Mouse (Mus musculus) neural tube, embryonic 14.5 days (tissue): ENCODE measurements around the gene Mier2. TPM values are rescaled to one million over a fixed set of nuclear protein-coding genes. Genes with fewer than 3 reads are reported as not detected.

Experiments
- ATAC-seq: fragments of 200-750 bp; cut with Nextera tagmentation; 2 replicates; pipeline ENCODE4 v1.8.0; 2017; ENCODE audit warnings: low read depth, mild to moderate bottlenecking, moderate TSS enrichment, moderate library complexity
- H3K27ac ChIP-seq: fragments of 300-500 bp; sonication (generic); 2 replicates; pipeline ENCODE4 v1.5.1; 2014; ENCODE audit warnings: low read depth, mild to moderate bottlenecking, control low read depth, low read length, moderate library complexity, mixed read lengths
- H3K27me3 ChIP-seq: fragments of 300-500 bp; sonication (generic); 2 replicates; pipeline ENCODE4 v1.6.1; 2014; ENCODE audit warnings: low read length; ENCODE audit not compliant: control insufficient read depth, insufficient read depth
- H3K36me3 ChIP-seq: fragments of 300-500 bp; sonication (generic); 2 replicates; pipeline ENCODE4 v1.6.1; 2014; ENCODE audit warnings: low read length, mixed read lengths; ENCODE audit not compliant: control insufficient read depth, insufficient read depth
- H3K4me1 ChIP-seq: fragments of 300-500 bp; sonication (generic); 2 replicates; pipeline ENCODE4 v1.6.1; 2014; ENCODE audit warnings: low read length; ENCODE audit not compliant: control insufficient read depth, insufficient read depth
- H3K4me2 ChIP-seq: fragments of 300-500 bp; sonication (generic); 2 replicates; pipeline ENCODE4 v1.6.1; 2014; ENCODE audit warnings: mild to moderate bottlenecking, low read depth, low read length, control low read depth
- H3K4me3 ChIP-seq: fragments of 300-500 bp; sonication (generic); 2 replicates; pipeline ENCODE4 v1.5.1; 2014; ENCODE audit warnings: low read depth, low read length, control low read depth, mixed read lengths
- H3K9ac ChIP-seq: fragments of 300-500 bp; sonication (generic); replicated peaks from 2 replicates; pipeline ENCODE4 v1.6.1; 2014; ENCODE audit warnings: low read depth, mild to moderate bottlenecking, control low read depth, low read length, mixed read lengths
- H3K9me3 ChIP-seq: fragments of 300-500 bp; sonication (generic); 2 replicates; pipeline ENCODE4 v1.6.1; 2016; ENCODE audit warnings: low read length; ENCODE audit not compliant: control insufficient read depth
- WGBS: fragments of 180-500 bp; shearing (Covaris S2); extraction: QIAGEN DNeasy Blood & Tissue Kit; methylation state at CpG from one replicate; pipeline ENCODE4 v1.1.7; 2014; 5-methylcytosine and 5-hydroxymethylcytosine counted together
- polyA plus RNA-seq: library from polyadenylated mRNA; unstranded; fragments of >200 nt; fragmentation: Nextera tagmentation; extraction: Ambion mirVana; gene quantifications from 2 replicates; pipeline ENCODE4 v1.2.1, GENCODE M21; 2014

Mier2 gene
- polyA plus RNA-seq = 54.2 and 59.9 TPM in 2 replicates

DNA sequence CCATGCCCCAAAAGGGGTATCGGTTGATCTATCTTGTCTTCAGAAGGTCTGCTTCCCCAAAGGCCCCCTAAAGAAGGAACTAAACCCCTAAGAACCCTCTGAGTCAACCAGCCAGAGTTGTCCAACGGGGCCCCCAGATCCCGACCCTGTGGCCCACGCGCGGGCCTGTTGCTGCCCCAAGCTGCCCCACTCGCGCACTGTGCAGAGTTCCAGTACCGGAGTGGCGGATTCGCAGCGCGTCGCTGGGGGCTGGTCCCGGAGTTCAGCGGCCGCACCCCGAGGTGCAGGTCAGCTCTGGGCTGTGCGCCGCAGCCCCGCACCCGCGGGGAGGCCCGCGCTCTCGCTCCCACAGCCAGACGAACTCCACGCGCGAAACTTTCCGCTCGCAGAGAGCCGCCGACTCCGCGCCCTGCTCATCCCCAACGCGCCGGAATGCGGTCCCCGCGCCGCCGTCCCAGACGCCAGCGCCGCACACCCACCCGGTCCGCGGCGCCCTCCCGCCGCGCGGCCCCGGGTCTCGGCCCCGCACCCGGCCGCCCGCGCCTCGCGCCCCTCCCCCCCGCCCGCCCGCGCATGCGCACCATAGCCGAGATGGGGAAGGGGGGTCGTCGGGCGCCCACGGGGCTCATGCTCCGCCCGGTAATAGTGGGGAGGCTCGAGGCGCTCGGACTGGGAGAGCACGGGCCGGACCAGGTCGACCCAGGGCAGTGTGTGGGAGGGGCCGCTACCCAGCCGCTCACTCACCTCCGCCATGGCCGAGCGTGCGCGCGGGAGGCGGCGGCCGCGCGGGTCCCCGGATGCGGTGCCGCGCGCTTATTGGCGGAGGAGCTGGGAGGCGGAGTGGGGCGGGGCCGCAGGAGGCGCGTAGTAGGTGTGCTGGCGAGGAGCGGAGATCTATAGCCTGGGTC, at the start of gene Mier2:
Gene Mier2, minus strand, starts transcription at position 870 of the 908 bp plus-strand sequence.
- Histone ChIP-seq H3K27me3 (no peaks in the 10 kb centered on the region), H3K4me2 (peak within 1 kb of the TSS; percentile 85), H3K27ac (peak within 1 kb of the TSS; percentile 55; the same call in 1 of the 2 replicates), H3K36me3 (peaks cover 9% of the 10 kb centered on the region; the same call in 1 of the 2 replicates), H3K9ac (peak within 1 kb of the TSS; percentile 89), H3K4me3 (peak within 1 kb of the TSS; percentile 83), H3K4me1 (peaks cover 13% of the 10 kb centered on the region), H3K9me3 (no peaks in the 10 kb centered on the region)
- peak; percentile 92 for ATAC-seq
- 1% methylated on average over 78 of the region's 108 CpGs for WGBS

DNA sequence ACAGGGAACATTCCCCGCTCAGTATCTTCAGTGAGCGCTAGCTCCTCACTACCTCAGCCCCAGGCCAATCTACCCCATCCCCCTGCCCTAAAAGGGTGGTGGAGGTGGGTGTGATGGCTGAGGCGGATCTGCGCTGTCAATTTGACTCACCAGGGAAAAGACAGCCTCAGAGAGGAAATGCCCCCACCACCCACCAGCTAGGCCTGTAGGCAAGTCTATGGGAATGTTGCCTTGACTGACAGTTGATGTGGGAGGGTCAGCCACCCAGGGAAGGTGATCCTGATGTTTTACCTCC, 42.9 kb upstream of the Mier2 start:
- no peaks in the 10 kb centered on the region for H3K9me3 ChIP-seq
- no peak for ATAC-seq

DNA sequence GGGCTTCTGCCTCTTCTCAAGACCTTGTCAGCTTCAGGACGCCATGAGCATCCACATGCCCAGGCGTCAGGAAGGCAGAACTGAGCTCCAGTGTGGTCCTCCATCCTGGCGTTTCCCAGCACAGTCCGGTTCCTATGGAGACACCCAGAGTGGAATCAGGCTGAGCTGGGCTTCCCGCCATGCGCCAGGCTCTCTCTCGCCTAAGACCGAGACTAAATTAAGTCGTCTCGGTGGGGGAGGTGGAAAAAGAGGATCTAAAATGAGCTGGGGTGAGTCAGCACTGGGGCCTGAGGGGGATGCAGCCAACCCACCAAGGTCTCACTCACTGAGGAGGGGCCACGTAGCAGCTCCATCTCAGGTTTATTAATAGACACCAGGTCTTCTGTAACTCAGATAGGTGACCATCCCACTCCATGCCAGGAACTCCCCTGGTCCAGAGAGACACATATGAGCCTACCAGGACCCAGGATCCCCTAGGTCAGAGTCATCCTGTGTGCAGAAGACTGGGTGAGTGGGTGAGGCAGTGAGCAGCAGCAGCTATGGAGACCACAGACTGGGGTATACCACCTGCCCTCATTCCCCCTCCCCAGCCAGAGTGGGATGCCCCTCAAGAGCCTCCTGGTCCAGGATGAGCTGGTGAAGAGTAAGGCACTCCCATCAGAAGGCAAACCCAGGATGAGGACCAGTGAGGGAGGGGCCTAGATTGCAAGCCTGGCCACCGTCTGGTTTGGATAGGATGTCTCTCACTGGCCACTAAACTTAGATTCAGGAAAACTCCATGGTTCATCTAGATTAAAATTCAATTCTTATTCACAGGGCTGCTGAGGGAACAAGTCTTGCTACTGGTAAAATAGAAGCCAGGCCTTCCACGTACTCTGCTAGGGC, 42.3 kb upstream of the Mier2 start:
- H3K27me3 ChIP-seq = no peaks in the 10 kb centered on the region
- H3K9ac ChIP-seq = no peak overlapping the region
- WGBS = 33% methylated on average over 13 of the region's 13 CpGs
- no peak overlapping the region for H3K27ac ChIP-seq
- no peaks in the 10 kb centered on the region for H3K9me3 ChIP-seq
- H3K36me3 ChIP-seq = no peaks in the 10 kb centered on the region
- H3K4me3 ChIP-seq = no peak overlapping the region
- no peak overlapping the region for H3K4me2 ChIP-seq
- no peak for ATAC-seq
- no peaks in the 10 kb centered on the region for H3K4me1 ChIP-seq

More for the DNA sequence above, 42.9 kb upstream of the Mier2 start:
- 75% methylated on average over 4 of the region's 4 CpGs for WGBS
- no peaks in the 10 kb centered on the region for H3K27me3 ChIP-seq
- no peak overlapping the region for H3K9ac ChIP-seq
- no peak overlapping the region for H3K4me3 ChIP-seq
- no peak overlapping the region for H3K27ac ChIP-seq
- no peaks in the 10 kb centered on the region for H3K4me1 ChIP-seq
- no peak overlapping the region for H3K4me2 ChIP-seq
- H3K36me3 ChIP-seq = no peaks in the 10 kb centered on the region

DNA sequence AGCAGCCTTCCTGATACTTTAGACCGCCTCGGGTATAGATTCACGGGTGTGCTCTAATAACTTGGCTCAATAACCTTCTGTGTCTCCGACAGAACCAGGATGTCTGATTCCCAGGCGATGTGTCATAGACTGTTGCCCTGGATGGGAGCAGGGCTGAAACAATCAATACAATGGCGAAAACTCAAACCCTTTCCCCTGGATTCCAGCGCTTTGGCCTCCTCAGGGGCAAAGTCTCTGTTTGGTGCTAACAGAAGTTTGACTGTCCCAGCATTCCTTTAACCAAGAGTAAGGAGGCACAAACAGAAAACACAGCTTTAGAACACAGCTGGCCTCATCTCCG, 40.6 kb upstream of the Mier2 start:
- no peak overlapping the region for H3K9ac ChIP-seq
- H3K4me2 ChIP-seq = no peak overlapping the region
- no peaks in the 10 kb centered on the region for H3K9me3 ChIP-seq
- H3K27ac ChIP-seq = no peak overlapping the region
- H3K36me3 ChIP-seq = no peaks in the 10 kb centered on the region
- no peak overlapping the region for H3K4me3 ChIP-seq
- H3K27me3 ChIP-seq = no peaks in the 10 kb centered on the region
- WGBS = 57% methylated on average over 8 of the region's 8 CpGs
- ATAC-seq = 0 out of 2 replicates have a peak, but pooled peaks have one; percentile 45
- no peaks in the 10 kb centered on the region for H3K4me1 ChIP-seq

DNA sequence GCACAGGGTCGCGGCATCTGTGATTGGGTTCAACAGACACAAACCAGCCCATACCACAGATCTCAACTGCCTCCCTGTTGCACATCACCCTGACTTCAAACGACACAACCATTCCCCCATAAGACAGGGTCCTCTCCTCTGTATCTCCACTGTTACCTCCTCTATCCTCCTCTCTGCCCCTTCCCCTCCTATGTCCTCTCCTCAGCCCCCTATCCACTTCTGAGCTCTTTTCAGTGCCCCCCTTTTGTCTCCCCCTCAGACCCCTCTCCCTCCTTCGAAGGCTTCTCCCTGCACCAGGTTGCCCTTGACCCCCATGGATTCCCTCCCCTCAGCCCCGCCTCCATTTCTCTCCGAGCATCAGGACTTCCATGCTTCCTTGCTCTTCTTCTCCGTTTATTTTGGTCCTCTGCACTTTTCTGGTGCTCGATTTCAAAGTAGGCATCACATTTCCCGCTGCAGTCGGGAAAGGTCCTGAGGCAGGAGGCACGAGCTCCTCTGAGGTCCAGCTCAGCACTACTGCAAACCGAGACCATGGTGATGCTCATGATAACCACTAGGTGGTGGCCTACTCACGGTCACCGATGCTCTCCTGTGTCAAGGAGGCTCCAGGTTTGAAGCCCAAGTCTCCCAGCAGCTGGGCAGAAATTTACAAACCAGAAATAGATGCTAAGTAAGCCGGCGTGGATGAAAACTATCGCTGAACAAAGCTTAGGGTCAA, 40.0 kb upstream of the Mier2 start:
- ATAC-seq = peak; percentile 96
- WGBS = 25% methylated on average over 17 of the region's 17 CpGs
- H3K27ac ChIP-seq = no peak overlapping the region
- no peaks in the 10 kb centered on the region for H3K9me3 ChIP-seq
- no peak overlapping the region for H3K4me3 ChIP-seq
- H3K4me2 ChIP-seq = no peak overlapping the region
- no peaks in the 10 kb centered on the region for H3K27me3 ChIP-seq
- no peak overlapping the region for H3K9ac ChIP-seq
- H3K4me1 ChIP-seq = no peaks in the 10 kb centered on the region
- H3K36me3 ChIP-seq = no peaks in the 10 kb centered on the region

DNA sequence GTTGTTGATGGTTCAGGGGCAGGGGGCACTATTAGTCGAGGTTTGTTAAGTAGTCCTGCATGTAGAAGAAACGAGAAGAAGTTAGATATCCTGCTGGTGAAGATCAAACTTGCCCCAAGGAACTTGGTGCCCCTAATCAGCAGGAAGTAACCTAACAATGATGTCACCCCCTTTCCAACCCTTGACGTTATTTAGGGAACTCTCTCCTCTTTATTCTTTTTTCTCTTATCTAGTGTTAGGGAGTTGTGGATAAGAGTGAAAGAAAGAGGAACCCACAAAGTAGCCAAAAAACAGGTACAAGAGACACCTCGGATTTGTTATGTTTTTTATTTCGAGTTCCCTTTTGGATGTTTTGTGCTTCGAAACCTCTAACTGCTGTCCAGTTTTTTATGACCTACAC, 39.1 kb upstream of the Mier2 start:
- ATAC-seq = no peak

DNA sequence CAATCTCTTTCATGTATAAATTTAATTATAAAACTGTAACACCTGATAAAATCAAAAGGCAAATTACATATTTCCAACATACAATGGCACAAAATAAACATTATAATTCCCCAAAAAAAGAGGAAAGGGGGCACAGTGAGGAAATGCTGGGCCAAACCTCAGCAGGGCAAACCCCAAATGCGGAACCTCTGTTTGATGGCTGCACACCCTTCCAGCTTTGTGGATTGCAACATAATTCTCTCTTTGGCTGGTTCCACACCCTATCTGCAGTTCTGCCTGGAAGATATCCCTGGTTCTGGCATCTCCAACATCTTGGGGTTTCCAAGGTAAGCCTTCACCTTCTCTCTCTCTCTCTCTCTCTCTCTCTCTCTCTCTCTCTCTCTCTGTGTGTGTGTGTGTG, 35.7 kb upstream of the Mier2 start:
- Histone ChIP-seq H3K27me3 (no peaks in the 10 kb centered on the region), H3K9ac (no peak overlapping the region), H3K4me3 (no peak overlapping the region), H3K36me3 (no peaks in the 10 kb centered on the region), H3K9me3 (no peaks in the 10 kb centered on the region), H3K4me1 (no peaks in the 10 kb centered on the region), H3K4me2 (no peak overlapping the region), H3K27ac (no peak overlapping the region)
- no peak for ATAC-seq
- WGBS = 88% methylated on average over 1 of the region's 1 CpGs

More for the DNA sequence above, 39.1 kb upstream of the Mier2 start:
- Histone ChIP-seq H3K9ac (no peak overlapping the region), H3K4me2 (no peak overlapping the region), H3K9me3 (no peaks in the 10 kb centered on the region), H3K36me3 (no peaks in the 10 kb centered on the region), H3K27ac (no peak overlapping the region), H3K4me3 (no peak overlapping the region), H3K27me3 (no peaks in the 10 kb centered on the region), H3K4me1 (no peaks in the 10 kb centered on the region)
- WGBS = 56% methylated on average over 6 of the region's 6 CpGs

DNA sequence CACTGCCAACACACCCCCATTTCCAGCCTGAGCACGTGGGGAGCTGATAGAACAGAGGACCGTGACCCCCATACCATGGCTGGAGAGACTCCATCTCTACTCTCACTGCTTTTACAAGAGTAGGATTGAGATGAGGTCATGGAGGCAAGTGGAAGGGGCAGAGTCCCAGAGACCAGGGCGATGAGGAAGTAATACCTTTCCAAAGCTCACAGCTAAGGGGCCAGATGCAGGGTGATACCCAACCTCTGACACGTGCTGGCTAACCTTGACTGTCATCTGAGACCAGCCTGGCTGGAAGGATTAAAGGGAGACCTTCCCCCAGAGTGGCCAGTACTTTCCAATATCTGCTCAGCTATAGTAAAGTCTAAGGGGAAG, 32.7 kb upstream of the Mier2 start:
- Histone ChIP-seq H3K27me3 (no peaks in the 10 kb centered on the region), H3K27ac (no peak overlapping the region), H3K9me3 (no peaks in the 10 kb centered on the region), H3K4me2 (no peak overlapping the region), H3K9ac (no peak overlapping the region), H3K4me3 (no peak overlapping the region), H3K4me1 (no peaks in the 10 kb centered on the region), H3K36me3 (no peaks in the 10 kb centered on the region)
- WGBS = 74% methylated on average over 4 of the region's 4 CpGs
- no peak for ATAC-seq
